Mouse (Mus musculus): ENCODE data around the gene Zfp286.

Gene Zfp286

DNA sequence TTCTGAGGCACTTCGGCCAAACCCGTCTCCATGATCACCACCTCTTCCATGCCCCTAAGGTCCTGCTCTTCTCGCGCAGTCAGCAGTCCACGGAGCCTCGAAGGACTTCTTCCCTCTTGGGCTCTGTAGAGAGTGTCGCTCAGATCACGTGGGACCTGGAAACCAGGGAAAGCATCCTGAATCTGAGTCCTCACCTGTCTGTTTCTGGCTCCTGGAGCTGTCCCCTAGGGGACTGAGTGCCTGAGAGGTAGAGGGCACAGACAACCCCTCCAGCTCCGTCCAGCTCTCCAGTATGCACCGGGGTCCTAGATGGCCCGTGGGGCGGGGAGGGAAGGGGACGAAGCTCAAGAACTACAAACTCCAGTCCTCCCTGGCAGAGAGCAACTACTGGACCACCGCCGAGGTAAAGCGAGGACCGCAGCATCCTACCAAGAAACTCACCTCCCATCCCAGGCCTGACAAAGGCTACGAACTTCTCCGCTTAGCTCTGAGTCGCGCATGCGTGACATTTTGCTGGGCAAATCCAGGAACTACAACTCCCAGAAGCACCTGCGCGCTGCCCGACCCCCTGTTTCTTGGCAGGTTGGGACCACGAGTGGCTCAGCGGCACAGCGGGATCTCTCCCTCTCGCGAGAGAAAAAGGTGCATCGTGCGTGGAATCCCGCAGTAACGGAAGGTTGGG, at the start of gene Zfp286:
Zfp286 (minus strand) TSS at position 528 of the 682 bp plus-strand sequence.
- Histone ChIP-seq H3K27me3 (ENCODE audit: insufficient read depth, low read length) (peaks cover 8% of the 10 kb centered on the region), H3K4me1 (replicated peaks; ENCODE audit: low read depth, low read length) (peaks cover 18% of the 10 kb centered on the region), H3K9me3 (ENCODE audit: low read length) (no peaks in the 10 kb centered on the region), H3K4me3 (replicated peaks; ENCODE audit: low read length) (peak within 1 kb of the TSS; percentile 85), H3K36me3 (ENCODE audit: insufficient read depth, low read length) (no peaks in the 10 kb centered on the region)
- TF ChIP-seq CTCF (conservative IDR thresholded peaks at IDR 0.05; ENCODE audit: low read length): no peak
- no peak for TF ChIP-seq NANOG (IDR thresholded peaks at IDR 0.05; ENCODE audit: borderline replicate concordance, low read length)
- no peak for TF ChIP-seq POU5F1 (IDR thresholded peaks at IDR 0.05; ENCODE audit: borderline replicate concordance, low read length)

DNA sequence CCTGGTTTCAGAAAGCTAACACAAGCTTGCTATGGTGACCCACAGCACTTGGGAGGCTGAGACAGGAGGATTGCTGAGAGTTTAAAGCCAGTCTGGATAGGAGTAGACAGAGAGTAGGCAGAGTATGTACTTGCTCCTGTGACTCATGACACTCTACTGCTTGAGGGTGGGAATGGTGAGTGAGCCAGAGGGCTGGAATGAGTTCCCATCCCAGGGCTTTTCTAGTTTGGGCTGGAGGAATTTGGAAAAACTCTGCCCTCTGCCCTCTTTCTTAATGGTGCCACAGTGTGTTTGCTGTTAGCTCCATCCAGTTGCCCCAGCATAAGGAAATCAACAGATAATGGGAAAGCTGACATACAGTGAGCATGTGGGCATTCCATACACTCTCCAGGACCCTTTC, 42.6 kb upstream of the Zfp286 start:
- H3K4me3 ChIP-seq (replicated peaks; ENCODE audit: low read length): no peak overlapping the region
- no peaks in the 10 kb centered on the region for H3K9me3 ChIP-seq (ENCODE audit: low read length)
- no peaks in the 10 kb centered on the region for H3K36me3 ChIP-seq (ENCODE audit: insufficient read depth, low read length)
- peaks cover 16% of the 10 kb centered on the region; the same call in 1 of the 2 replicates for H3K4me1 ChIP-seq (replicated peaks; ENCODE audit: low read depth, low read length)
- H3K27me3 ChIP-seq (ENCODE audit: insufficient read depth, low read length): peaks cover 3% of the 10 kb centered on the region; the same call in 1 of the 2 replicates
- TF ChIP-seq NANOG (IDR thresholded peaks at IDR 0.05; ENCODE audit: borderline replicate concordance, low read length): no peak
- TF ChIP-seq POU5F1 (IDR thresholded peaks at IDR 0.05; ENCODE audit: borderline replicate concordance, low read length): no peak
- no peak for TF ChIP-seq CTCF (conservative IDR thresholded peaks at IDR 0.05; ENCODE audit: low read length)

DNA sequence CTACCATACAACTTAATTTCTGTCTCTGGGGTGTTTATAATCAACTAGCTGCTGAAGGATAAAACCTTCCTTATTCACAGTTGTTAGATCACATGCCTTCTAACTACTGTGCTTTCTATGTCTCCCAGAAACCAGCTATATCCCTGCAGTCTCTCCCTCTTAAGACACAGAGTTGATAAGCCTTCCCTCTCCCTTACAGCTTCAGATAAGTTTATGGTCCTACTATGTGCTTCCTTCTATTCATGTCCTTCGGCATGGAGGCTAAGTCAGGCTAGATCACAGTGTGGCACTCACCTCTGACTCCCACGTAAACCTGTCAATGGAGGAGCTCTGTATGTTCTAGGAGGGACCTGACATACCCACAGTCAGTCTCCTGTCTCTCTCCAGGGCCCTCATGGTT, 41.1 kb upstream of the Zfp286 start:
- peaks cover 6% of the 10 kb centered on the region for H3K27me3 ChIP-seq (ENCODE audit: insufficient read depth, low read length)
- H3K4me1 ChIP-seq (replicated peaks; ENCODE audit: low read depth, low read length): peaks cover 22% of the 10 kb centered on the region
- no peaks in the 10 kb centered on the region for H3K36me3 ChIP-seq (ENCODE audit: insufficient read depth, low read length)
- H3K9me3 ChIP-seq (ENCODE audit: low read length): no peaks in the 10 kb centered on the region
- no peak for TF ChIP-seq CTCF (conservative IDR thresholded peaks at IDR 0.05; ENCODE audit: low read length)
- no peak for TF ChIP-seq NANOG (IDR thresholded peaks at IDR 0.05; ENCODE audit: borderline replicate concordance, low read length)
- no peak for TF ChIP-seq POU5F1 (IDR thresholded peaks at IDR 0.05; ENCODE audit: borderline replicate concordance, low read length)
- no peak overlapping the region for H3K4me3 ChIP-seq (replicated peaks; ENCODE audit: low read length)

DNA sequence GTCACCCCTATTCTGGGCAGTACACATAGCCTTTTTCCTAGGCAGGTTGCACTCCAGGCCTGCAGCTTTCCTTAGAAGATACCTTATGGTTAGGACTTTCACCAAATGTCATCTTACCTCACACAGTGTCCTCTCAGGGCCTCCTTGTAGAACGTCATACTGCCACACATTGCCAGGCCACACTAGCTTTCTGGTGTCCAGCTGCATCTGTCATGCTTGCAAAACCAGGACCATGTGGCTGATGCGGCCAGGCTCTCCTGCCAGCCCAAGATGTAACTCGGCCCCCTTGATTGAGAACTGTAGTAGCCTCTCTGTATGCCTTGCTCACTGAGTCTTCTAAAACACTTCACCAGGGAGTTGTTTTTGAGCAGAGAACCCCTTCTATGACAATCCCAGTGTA, 38.6 kb upstream of the Zfp286 start:
- TF ChIP-seq POU5F1 (IDR thresholded peaks at IDR 0.05; ENCODE audit: borderline replicate concordance, low read length) (no peak), CTCF (conservative IDR thresholded peaks at IDR 0.05; ENCODE audit: low read length) (no peak), NANOG (IDR thresholded peaks at IDR 0.05; ENCODE audit: borderline replicate concordance, low read length) (no peak)

DNA sequence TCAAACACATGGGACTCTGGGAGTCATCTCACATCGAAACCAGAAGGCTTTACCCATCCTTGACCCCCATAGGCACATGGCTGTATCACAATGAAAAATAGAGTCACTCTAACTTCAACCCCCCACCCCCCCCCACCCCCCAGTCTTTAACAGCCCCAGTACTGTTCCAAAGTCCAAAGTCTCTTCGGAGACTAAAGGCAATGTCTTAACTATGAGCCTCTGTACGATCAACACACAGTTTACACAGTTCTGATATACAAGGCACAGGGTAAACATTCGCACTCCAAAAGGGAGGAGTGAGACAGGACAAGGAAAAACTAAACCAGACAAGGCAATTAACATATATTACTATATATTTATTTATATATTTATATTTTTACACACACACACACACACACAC, 37.9 kb upstream of the Zfp286 start:
- H3K9me3 ChIP-seq (ENCODE audit: low read length): no peaks in the 10 kb centered on the region
- TF ChIP-seq NANOG (IDR thresholded peaks at IDR 0.05; ENCODE audit: borderline replicate concordance, low read length) (no peak), POU5F1 (IDR thresholded peaks at IDR 0.05; ENCODE audit: borderline replicate concordance, low read length) (no peak), CTCF (conservative IDR thresholded peaks at IDR 0.05; ENCODE audit: low read length) (no peak)
- H3K4me3 ChIP-seq (replicated peaks; ENCODE audit: low read length): no peak overlapping the region
- H3K27me3 ChIP-seq (ENCODE audit: insufficient read depth, low read length): peaks cover 3% of the 10 kb centered on the region
- H3K36me3 ChIP-seq (ENCODE audit: insufficient read depth, low read length): no peaks in the 10 kb centered on the region
- H3K4me1 ChIP-seq (replicated peaks; ENCODE audit: low read depth, low read length): peaks cover 28% of the 10 kb centered on the region

More for the DNA sequence above, 38.6 kb upstream of the Zfp286 start:
- H3K36me3 ChIP-seq (ENCODE audit: insufficient read depth, low read length): no peaks in the 10 kb centered on the region
- H3K27me3 ChIP-seq (ENCODE audit: insufficient read depth, low read length): peaks cover 3% of the 10 kb centered on the region
- H3K9me3 ChIP-seq (ENCODE audit: low read length): no peaks in the 10 kb centered on the region
- no peak overlapping the region for H3K4me3 ChIP-seq (replicated peaks; ENCODE audit: low read length)
- H3K4me1 ChIP-seq (replicated peaks; ENCODE audit: low read depth, low read length): peaks cover 26% of the 10 kb centered on the region

DNA sequence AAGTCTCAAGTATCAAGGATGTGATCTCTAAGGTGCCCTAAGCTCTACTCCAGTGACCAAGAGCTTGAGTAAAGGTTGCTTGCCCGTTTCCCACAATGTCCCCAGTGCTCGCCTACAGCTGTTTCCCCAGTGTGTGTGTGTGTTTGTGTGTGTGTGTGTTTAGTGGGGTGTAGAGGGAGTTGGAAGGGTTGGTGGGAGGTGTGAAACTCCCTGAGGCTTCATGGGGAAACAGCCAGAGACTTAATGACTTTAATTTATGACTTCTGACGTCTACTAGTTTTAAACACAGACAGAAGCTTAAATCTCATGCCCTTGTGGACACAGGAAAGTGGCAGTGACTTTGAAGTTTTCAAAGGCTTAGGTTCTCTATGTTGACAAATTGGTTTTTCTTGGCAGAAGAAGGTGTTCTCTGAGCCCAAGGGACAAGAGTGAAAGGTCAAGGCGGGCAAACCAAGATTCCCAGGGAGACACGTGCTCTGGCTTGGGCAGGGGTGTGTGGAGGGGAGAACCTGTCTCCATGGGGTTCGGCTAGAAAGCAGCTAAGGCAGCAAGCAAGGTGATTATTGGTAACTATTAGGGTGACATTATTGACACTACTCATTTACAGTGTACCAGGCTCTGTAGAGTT, 37.0 kb upstream of the Zfp286 start:
- H3K9me3 ChIP-seq (ENCODE audit: low read length): no peaks in the 10 kb centered on the region

DNA sequence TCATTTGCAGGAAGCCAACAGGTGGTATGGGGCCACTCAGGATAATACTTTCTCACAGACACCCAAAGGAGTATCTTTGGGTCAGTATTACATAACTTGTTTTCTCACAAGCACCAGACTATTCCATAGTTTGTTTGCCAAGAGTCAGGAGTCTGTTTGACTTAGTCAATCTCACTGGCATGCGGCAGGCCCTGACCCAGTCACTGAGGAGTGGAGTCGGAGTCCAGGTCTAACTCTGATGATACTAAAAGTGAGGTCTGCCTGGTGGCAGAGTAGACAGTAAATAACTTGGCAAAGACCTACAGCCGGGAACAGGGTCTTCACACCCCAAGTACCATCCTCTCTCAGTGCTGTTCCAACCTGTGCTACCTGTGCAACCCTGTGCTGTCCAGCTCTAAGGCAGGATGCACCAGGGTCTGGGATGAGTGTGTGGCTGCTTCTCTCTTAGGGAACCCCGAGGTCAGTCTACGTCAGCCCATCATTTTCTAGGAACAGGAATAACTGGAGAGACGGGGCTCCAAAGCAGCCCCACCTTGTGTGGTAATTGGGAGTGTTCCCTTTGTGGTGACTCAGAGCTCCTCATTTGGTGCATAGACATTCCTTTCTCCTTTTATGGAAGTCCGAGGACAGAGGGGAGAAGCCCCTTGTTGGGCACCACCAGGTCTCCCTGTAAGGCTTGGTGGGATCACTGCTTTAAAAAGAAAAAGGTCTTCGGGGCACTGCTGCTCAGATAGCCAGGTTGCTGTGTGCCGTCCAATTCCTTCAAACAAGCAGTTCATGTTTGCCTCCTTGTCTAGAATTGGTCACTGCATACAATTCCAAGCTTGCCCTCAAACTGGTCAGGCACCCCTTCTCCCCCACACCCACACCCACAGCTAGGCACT, 36.2 kb upstream of the Zfp286 start:
- peaks cover 32% of the 10 kb centered on the region for H3K4me1 ChIP-seq (replicated peaks; ENCODE audit: low read depth, low read length)
- H3K4me3 ChIP-seq (replicated peaks; ENCODE audit: low read length): no peak overlapping the region
- no peaks in the 10 kb centered on the region for H3K9me3 ChIP-seq (ENCODE audit: low read length)
- H3K27me3 ChIP-seq (ENCODE audit: insufficient read depth, low read length): peaks cover 10% of the 10 kb centered on the region
- TF ChIP-seq POU5F1 (IDR thresholded peaks at IDR 0.05; ENCODE audit: borderline replicate concordance, low read length): no peak
- TF ChIP-seq CTCF (conservative IDR thresholded peaks at IDR 0.05; ENCODE audit: low read length): no peak
- no peak for TF ChIP-seq NANOG (IDR thresholded peaks at IDR 0.05; ENCODE audit: borderline replicate concordance, low read length)
- no peaks in the 10 kb centered on the region for H3K36me3 ChIP-seq (ENCODE audit: insufficient read depth, low read length)

More for the DNA sequence above, 37.0 kb upstream of the Zfp286 start:
- peaks cover 3% of the 10 kb centered on the region for H3K27me3 ChIP-seq (ENCODE audit: insufficient read depth, low read length)
- no peaks in the 10 kb centered on the region for H3K36me3 ChIP-seq (ENCODE audit: insufficient read depth, low read length)
- H3K4me1 ChIP-seq (replicated peaks; ENCODE audit: low read depth, low read length): peaks cover 28% of the 10 kb centered on the region
- no peak overlapping the region for H3K4me3 ChIP-seq (replicated peaks; ENCODE audit: low read length)
- TF ChIP-seq NANOG (IDR thresholded peaks at IDR 0.05; ENCODE audit: borderline replicate concordance, low read length) (no peak), CTCF (conservative IDR thresholded peaks at IDR 0.05; ENCODE audit: low read length) (no peak)

DNA sequence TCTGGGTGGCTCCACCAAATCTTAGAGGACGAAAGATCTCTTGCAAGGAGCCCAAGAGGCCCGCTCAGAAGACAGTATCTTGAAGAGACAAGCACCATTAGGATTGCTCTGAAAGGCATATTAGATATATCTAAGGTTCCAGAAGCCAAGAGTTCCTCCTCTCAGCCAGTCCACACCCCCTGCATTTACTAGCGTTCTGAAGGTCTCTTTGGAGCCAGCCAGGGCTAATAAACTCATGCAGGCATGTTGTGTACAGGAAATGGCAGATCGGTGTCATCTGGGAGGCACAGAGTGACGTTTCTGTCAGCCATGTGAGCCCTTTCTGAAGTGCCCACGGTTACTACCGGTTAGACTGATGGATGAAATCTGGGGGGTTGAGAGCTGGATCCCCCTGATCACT, 34.9 kb upstream of the Zfp286 start:
- TF ChIP-seq POU5F1 (IDR thresholded peaks at IDR 0.05; ENCODE audit: borderline replicate concordance, low read length) (no peak), CTCF (conservative IDR thresholded peaks at IDR 0.05; ENCODE audit: low read length) (no peak), NANOG (IDR thresholded peaks at IDR 0.05; ENCODE audit: borderline replicate concordance, low read length) (no peak)
- Histone ChIP-seq H3K4me3 (replicated peaks; ENCODE audit: low read length) (no peak overlapping the region), H3K9me3 (ENCODE audit: low read length) (no peaks in the 10 kb centered on the region), H3K27me3 (ENCODE audit: insufficient read depth, low read length) (peaks cover 16% of the 10 kb centered on the region), H3K36me3 (ENCODE audit: insufficient read depth, low read length) (no peaks in the 10 kb centered on the region), H3K4me1 (replicated peaks; ENCODE audit: low read depth, low read length) (peaks cover 41% of the 10 kb centered on the region)

Measured in E14TG2a.4 (cell line).